Mouse (Mus musculus): ENCODE measurements around the gene 4921507P07Rik.
"Not testable (repeated sequence)": the region's sequence is repeated elsewhere in the genome, so short reads cannot be mapped to it uniquely, and the experiment has no call there.

- not testable (repeated sequence) for TF ChIP-seq ZNF384 (IDR thresholded peaks at IDR 0.05; ENCODE audit: low read depth, low read length); ZC3H11A (IDR thresholded peaks at IDR 0.05; ENCODE audit: borderline replicate concordance, low read depth, low read length); CHD2 (IDR thresholded peaks at IDR 0.05; ENCODE audit: low read depth, low read length); HCFC1 (IDR thresholded peaks at IDR 0.05; ENCODE audit: borderline replicate concordance, insufficient read depth, low read length); MAFK (IDR thresholded peaks at IDR 0.05; ENCODE audit: insufficient read depth, low read depth, low read length)
Observed at GRCm38 (mm10) chr6:50618273-50618672, 21.8 kb upstream of the 4921507P07Rik start.

Data from ES-E14 (cell line).